Mouse (Mus musculus) brain, adult 2 months (tissue): ENCODE results near the gene Kat2b.
"Not testable (repeated sequence)": the region's sequence is repeated elsewhere in the genome, so short reads cannot be mapped to it uniquely, and the experiment has no call there.

Source experiments
- DNase-seq: peaks from one replicate; pipeline ENCODE4 v3.0.0; 2011; ENCODE audit warnings: low read depth, low spot score

Kat2b gene

DNA sequence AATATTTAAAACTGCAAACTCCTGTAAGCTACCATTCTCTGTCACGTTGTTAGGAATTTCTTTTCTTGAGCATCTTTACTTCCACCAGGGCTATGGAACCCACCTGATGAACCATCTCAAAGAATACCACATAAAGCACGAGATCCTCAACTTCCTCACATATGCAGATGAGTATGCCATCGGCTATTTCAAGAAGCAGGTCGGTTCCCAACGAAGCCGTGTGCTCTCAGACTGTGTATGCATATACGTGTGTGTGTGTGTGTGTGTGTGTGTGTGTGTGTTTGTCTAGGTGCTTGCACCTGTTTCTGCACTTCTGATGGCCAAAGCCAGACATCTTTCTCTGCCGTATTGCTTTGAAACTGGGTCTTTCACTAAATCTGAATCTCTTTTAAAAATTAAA lies 92.6 kb downstream of the Kat2b start:
- DNase-seq, result no peak

GRCm38 (mm10) chr17:53659738-53660137 lies 93.1 kb downstream of the Kat2b start:
- peak; percentile 49 for DNase-seq

DNA sequence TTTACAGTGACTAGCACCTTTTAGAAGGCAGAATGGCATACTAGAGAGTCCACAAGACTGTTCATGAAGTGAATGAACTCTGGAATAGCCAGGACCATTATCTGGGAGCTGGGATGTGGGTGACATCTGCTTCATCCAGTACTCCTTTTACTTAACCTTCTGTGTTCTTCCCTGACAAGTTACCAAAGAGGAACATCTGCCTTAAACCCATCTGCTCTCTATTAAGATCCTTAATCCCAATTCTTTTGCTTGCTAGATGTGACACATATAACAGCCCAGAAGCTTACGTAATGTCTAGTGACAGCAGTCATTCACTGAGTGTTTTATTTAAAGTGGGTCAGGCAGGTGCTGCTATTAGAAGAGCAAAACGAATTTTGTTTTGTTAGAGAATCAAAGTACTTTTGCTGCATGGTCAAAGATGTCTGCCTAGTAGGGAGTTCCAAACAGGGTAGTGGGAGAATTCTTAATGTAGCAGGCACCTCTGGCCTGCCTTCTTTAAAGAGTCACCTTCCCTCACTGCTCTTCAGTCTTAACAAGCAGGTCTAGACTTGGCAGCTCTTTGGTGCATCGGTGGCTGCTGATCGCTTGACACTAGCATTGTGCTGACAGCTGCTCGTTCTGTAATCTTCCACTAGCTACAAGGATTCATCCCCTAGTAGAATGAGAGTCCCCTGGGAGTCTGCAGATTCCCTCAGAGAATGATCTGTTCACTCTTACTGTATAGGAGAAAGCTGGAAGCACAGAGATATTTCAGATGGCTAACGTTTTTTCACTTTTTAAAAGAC lies 94.6 kb downstream of the Kat2b start:
- peak; percentile 64 for DNase-seq

DNA sequence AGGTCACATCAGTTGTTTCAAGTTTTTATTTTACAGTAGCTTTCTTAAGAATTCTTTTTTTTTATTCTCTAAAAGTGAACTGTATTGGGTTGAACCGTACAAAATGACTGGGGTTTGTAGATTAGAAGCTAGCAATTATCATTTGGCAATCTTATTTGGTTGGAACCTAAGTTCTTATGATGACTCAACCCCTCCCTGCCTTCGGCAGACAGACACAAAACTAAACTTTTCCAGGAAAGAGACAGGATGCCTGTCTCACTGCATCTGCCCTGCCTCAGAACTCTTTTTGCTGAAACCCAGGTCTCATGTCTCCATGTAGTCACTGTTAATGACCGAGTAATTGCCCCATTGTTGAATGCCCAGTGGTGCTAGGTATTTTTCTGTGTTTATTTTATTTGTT lies 97.6 kb downstream of the Kat2b start:
- no peak for DNase-seq

- no peak for DNase-seq
Measured at GRCm38 (mm10) chr17:53664703-53665382, 98.2 kb downstream of the Kat2b start.

- DNase-seq, result no peak
Measured at GRCm38 (mm10) chr17:53670453-53670852, 103.8 kb downstream of the Kat2b start.

DNA sequence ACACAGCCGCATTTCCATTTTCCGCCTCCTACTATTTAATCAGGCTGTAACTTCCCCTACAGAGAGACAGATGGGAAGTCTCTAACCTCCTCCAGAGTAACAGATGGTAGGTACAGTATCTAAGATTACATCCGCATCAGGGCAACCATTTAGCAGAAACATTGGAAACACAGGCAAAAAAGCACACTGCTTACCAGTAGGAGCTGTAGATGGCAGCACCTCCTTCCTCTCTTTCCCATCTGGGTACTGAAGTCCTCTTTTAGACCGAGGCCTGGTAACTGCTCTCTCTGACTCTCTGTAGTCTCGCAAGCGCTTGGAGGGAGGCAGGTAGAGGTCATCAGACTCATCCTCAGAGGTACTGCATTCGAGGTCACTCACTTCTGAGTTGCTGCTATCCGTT lies 112.1 kb downstream of the Kat2b start:
- DNase-seq, result peak; percentile 97

DNA sequence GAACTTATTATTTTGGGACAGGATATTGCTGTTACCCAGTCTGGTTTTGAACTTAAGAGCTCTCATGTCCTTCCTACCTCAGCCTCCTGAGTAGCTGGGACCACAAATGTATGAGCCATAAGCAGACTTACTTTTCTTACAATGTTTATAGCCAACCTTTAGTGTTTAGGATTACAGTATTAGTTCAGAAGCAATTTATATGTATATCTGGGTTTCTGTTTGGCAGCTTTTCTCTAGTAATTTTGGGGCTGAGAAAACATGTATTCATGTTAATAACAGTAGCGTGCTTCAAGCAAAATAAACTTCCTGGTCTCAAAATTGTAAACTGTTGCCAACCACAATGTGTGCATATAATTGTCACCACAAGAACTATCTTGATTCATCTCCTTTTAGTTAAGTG lies 121.7 kb downstream of the Kat2b start:
- DNase-seq, result no peak

DNA sequence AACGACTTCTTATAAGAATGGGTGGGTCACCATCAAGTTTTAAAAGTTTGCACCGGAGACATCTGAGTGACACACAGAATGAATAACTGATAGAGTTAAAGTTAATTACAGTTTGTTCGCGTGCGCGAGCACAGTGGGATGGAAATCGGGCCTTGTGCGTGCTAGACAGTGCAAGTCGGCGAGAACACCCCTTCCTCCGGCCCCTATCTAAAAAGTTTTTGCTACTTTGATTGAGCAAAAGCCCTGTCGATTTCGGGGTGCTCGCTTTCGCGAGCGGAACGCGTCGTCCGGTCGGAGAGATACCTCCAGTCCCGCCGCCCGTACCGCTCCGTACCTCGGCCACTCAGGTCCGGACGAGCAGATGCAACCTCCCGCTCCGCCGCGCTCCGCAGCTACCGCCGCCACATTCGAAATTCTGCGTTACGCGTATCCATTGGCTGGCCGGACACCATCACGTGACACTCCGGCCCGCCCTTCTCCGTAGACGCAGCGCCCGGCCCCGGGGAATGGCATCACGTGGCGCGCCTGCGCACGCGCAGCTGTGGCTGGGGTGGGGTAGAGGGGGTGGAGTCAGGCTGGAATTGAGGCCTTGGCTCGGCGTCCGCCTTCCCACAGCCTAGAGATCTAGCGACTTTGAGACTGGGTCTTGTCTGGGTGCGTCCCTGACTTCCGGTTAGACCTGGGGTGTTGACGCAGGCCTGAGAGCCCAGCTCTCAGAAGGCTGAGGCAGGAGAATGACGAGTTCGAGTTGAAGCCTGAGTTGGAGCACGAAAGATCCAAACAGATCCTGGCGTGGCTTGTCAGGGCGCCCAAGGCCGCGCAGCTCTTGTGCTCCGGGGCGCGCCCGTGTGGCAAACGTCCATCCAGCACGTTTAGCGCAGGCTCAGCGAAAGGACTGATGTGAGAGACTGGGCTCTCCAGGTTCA lies 122.5 kb downstream of the Kat2b start, which contains the start of gene Sgo1:
Sgo1 (minus strand) TSS at position 457 of the 926 bp plus-strand sequence.
- DNase-seq, result peak; percentile 98

GRCm38 (mm10) chr17:53689946-53690345 lies 123.3 kb downstream of the Kat2b start:
- no peak for DNase-seq

DNA sequence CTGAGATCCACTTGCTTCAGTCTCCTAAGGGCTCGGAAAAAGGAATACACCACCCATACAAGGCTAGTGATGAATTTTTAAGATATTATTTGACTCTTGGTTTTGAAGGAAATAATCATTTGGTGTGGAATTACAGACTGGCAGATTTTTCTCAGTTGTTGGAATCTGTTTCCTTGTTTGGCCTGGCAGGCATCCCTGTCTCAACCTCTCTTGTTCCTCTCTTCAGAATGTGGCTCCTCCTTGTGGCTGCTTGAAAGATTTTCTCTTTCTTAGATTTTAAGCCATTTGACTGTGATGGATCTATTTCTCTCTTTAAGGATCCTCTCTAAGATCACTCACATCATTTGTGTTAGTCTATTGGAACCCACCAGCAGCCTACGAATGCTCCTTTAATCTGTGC lies 127.4 kb downstream of the Kat2b start:
- DNase-seq, result peak; percentile 82

GRCm38 (mm10) chr17:53697521-53697920 lies 130.9 kb downstream of the Kat2b start:
- DNase-seq, result not testable (repeated sequence)

DNA sequence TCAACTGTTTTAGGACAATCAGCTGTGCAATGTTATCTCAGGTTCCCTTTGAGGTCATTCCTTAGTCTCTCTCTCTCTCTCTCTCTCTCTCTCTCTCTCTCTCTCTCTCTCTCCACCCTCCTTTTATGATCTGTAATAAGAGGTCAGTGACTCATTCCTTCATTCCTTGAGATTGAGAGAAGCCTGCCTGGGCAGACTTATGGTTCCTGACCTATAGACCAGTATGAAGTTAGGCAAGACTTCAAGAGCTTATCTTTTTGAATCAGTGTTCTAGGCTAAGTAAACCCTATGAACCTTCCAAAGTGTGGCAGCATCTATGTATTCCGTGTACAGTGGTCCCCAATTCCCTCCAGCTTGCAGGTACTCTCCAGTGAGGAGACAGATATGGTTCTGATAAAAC lies 147.8 kb downstream of the Kat2b start:
- no peak for DNase-seq

DNA sequence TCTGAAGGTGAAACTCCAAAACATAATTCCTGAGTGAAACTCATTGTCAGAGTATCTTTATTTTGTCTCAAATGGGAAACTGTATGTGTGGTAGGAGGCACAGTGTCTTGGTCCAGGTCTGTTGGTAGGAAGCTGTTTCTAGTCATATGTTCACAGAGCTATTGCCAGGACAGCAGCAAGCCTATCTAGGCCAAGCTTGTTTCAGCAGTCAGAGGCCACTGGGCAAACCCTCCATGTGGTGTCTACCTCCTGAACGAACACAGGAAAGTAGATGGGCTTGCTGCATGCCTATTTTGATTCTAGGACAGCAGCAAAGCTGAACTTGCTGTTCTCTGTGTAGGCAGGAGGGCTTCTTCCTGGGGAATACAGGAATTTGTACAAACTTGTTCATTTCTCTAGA lies 148.5 kb downstream of the Kat2b start:
- peak; percentile 68 for DNase-seq

- DNase-seq, result peak; percentile 74
Measured at GRCm38 (mm10) chr17:53718474-53718873, 151.8 kb downstream of the Kat2b start.

DNA sequence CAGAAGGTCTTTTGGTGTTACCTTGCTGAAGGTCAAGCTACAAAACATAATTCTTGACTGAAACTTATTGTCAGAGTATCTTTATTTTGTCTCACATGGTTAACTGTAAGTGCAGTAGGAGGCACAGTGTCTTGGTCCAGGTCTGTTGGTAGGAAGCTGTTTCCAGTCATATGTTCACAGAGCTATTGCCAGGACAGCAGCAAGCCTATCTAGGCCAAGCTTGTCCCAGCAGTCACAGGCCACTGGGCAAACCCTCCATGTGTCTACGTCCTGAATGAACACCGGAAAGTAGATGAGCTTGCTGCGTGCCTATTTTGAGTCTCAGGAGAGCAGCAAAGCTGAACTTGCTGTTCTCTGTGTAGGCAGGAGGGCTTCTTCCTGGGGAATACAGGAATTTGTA lies 152.3 kb downstream of the Kat2b start:
- DNase-seq, result peak; percentile 69
